In the genomic region with DNA sequence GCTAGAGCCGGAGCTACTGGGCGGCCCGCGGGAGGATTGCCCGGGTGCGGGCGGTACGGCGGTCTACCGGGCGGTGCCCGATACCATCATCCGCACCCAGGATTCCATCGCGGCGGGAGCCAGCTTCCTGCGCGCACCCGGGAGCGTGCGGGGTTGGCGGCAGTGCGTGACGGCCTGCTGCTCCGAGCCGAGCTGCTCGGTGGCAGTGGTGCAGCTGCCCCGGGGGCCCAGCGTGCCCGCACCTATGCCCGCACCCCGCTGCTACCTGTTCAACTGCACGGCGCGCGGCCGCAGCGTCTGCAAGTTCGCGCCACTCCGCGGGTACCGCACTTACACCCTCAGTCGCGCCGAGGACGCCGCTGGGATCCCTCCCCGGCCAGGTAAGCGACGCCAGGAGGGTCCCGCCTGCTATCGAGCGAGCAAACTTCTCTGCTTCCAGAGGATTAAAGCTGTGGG, we compare ENCODE assay signal across 8 mouse cellular contexts. TPM values are rescaled to one million over a fixed set of nuclear protein-coding genes. Genes with fewer than 3 reads are reported as not detected.
A peak's percentile ranks its signal among the peaks of the same experiment; 100 is the strongest.
DNase-seq lines count a peak whose midpoint lies in the region; ATAC-seq and TF ChIP-seq lines count a peak whose summit lies in the region.

No protein-coding gene starts in this region.

- peak overlapping the region; percentile 57; the same call in 1 of the 2 replicates for H3K27ac ChIP-seq in gastrocnemius, adult 2 months
- peak overlapping the region; percentile 88 for H3K27ac ChIP-seq in hindbrain, embryonic 12.5 days
- peak overlapping the region; percentile 81 for H3K27ac ChIP-seq in midbrain, embryonic 12.5 days (replicated peaks)

- H3K36me3 ChIP-seq in hindbrain, embryonic 12.5 days = no peaks in the 10 kb centered on the region
- no peaks in the 10 kb centered on the region for H3K36me3 ChIP-seq in midbrain, embryonic 12.5 days

- peak overlapping the region; percentile 69 for H3K9ac ChIP-seq in hindbrain, embryonic 12.5 days
- H3K9ac ChIP-seq in midbrain, embryonic 12.5 days (replicated peaks) = peak overlapping the region; percentile 84

- no peak for TF ChIP-seq CTCF in gastrocnemius, adult 2 months (IDR thresholded peaks at IDR 0.05)

- peak overlapping the region; percentile 86 for H3K4me3 ChIP-seq in gastrocnemius, adult 2 months
- peak overlapping the region; percentile 75 for H3K4me3 ChIP-seq in hindbrain, embryonic 12.5 days
- H3K4me3 ChIP-seq in midbrain, embryonic 12.5 days = peak overlapping the region; percentile 86

- H3K4me1 ChIP-seq in hindbrain, embryonic 12.5 days = peaks cover 15% of the 10 kb centered on the region
- H3K4me1 ChIP-seq in midbrain, embryonic 12.5 days = peaks cover 12% of the 10 kb centered on the region

- under 1% methylated on average over 54 of the region's 54 CpGs for WGBS in hindbrain, embryonic 12.5 days
- WGBS in midbrain, embryonic 12.5 days = under 1% methylated on average over 52 of the region's 54 CpGs

- ATAC-seq in hindbrain, embryonic 12.5 days (ENCODE audit: low FRiP score) = no peak; the same call in 1 of the 2 replicates
- ATAC-seq in midbrain, embryonic 12.5 days (ENCODE audit: low FRiP score, low read depth) = no peak

- DNase-seq in gastrocnemius, adult 2 months = no peak
- DNase-seq in gastrocnemius, adult 8-10 months (ENCODE audit: low spot score in 2 of 2) = no peak
- DNase-seq in right cerebral cortex, adult 18-20 months = peak; percentile 46
- DNase-seq in right cerebral cortex, postnatal 4 days = no peak
- no peak for DNase-seq in urinary bladder, adult 18-20 months (ENCODE audit: low spot score in 2 of 2)
- no peak for DNase-seq in left cerebral cortex, adult 11 months (ENCODE audit: low spot score)

- H3K27me3 ChIP-seq in hindbrain, embryonic 12.5 days = peaks cover 5% of the 10 kb centered on the region; the same call in 1 of the 2 replicates
- peaks cover 14% of the 10 kb centered on the region for H3K27me3 ChIP-seq in midbrain, embryonic 12.5 days

- H3K4me2 ChIP-seq in hindbrain, embryonic 12.5 days (replicated peaks) = peak overlapping the region; percentile 100
- H3K4me2 ChIP-seq in midbrain, embryonic 12.5 days (replicated peaks) = peak overlapping the region; percentile 100

- no peaks in the 10 kb centered on the region for H3K9me3 ChIP-seq in hindbrain, embryonic 12.5 days (replicated peaks)
- no peaks in the 10 kb centered on the region for H3K9me3 ChIP-seq in midbrain, embryonic 12.5 days

- intact Hi-C loops in gastrocnemius, adult 2 months (cut with DNase I) = no loop called here

RNA-seq across cellular contexts. Expression of gene Lrp11, which starts 0.7 kb away (rescaled TPM):
- 1 to 10 TPM; 1.1 to 2.0 TPM for total RNA-seq in gastrocnemius, adult 2 months (2021)
- 1 to 10 TPM in 3 of 4 experiments, under 1 TPM in 1; 0.99 to 1.3 (median 1.1) TPM for total RNA-seq in gastrocnemius, adult 8-10 months (2022)
- 17.7 and 19.3 TPM in 2 replicates for polyA plus RNA-seq in hindbrain, embryonic 12.5 days (2016; fragmentation: Nextera tagmentation; extraction: Ambion mirVana)
- 20.9 and 25.8 TPM in 2 replicates for polyA plus RNA-seq in midbrain, embryonic 12.5 days (2016; fragmentation: Nextera tagmentation; extraction: Ambion mirVana)
